Mouse (Mus musculus): ENCODE measurements around the gene Zfp688.

DNA sequence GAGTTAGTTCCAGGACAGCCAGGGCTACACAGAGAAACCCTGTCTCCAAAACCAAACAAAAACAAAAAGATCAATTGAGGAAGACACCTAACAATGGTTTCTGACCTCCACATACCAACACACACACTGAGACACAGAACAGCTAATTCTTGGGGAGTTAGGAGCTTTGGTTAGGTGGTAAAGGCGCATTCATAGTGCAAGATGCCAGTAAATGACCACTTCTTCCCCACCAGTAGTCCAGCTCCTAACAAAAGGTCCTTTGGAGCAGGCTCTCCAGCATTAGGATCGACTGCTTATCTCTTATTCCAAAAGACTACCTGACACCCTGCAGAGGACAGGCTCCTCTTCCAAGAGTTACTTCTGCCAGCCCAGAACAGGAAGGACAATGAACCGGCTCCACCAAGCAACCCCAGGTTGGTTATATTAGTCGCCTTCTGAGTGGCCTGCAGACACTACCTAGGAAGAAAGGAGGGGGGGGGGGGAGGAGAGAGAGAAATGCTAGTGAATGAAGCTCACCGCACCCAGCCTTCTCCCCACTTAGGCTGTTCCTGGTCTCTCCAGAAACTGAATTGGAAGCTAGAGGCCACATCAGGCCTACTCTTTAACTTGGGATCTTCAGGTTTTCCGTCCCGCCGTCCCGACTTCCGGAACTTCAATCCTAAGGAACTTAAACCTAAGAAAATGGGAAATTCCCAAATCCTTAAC is 48.3 kb upstream of the Zfp688 start:
- TF ChIP-seq POLR2A (IDR thresholded peaks at IDR 0.05; ENCODE audit: borderline replicate concordance, low read depth, low read length) (no peak), CTCF (IDR thresholded peaks at IDR 0.05; ENCODE audit: low read depth, low read length) (no peak)

Data from bone marrow macrophage, adult 2 months (primary cell).